Mouse (Mus musculus): ENCODE results near the gene Ank3.

Gene Ank3

GRCm38 (mm10) chr10:69829236-69829635 lies 430.7 kb downstream of the Ank3 start:
- DNase-seq (ENCODE audit: low spot score in 2 of 2) = no peak

GRCm38 (mm10) chr10:69831568-69831967 lies 433.0 kb downstream of the Ank3 start:
- no peak for DNase-seq (ENCODE audit: low spot score in 2 of 2)

GRCm38 (mm10) chr10:69832241-69832640 lies 433.7 kb downstream of the Ank3 start:
- DNase-seq (ENCODE audit: low spot score in 2 of 2) = no peak

GRCm38 (mm10) chr10:69832822-69833221 lies 434.2 kb downstream of the Ank3 start:
- DNase-seq (ENCODE audit: low spot score in 2 of 2) = no peak

- peak; percentile 28 to 52 for DNase-seq (ENCODE audit: low spot score in 2 of 2)
Observed at GRCm38 (mm10) chr10:69834700-69835099, 436.1 kb downstream of the Ank3 start.

GRCm38 (mm10) chr10:69845749-69846148 lies 447.2 kb downstream of the Ank3 start:
- peak; percentile 5 to 6 for DNase-seq (ENCODE audit: low spot score in 2 of 2)

GRCm38 (mm10) chr10:69852366-69853091 lies 454.0 kb downstream of the Ank3 start:
- DNase-seq (ENCODE audit: low spot score in 2 of 2) = no peak

GRCm38 (mm10) chr10:69854587-69855185 lies 456.1 kb downstream of the Ank3 start:
- no peak for DNase-seq (ENCODE audit: low spot score in 2 of 2)

GRCm38 (mm10) chr10:69858011-69858410 lies 459.4 kb downstream of the Ank3 start:
- DNase-seq (ENCODE audit: low spot score in 2 of 2) = no peak

- DNase-seq (ENCODE audit: low spot score in 2 of 2) = no peak
Observed at GRCm38 (mm10) chr10:69858897-69859605, 460.5 kb downstream of the Ank3 start.

- DNase-seq (ENCODE audit: low spot score in 2 of 2) = no peak
Observed at GRCm38 (mm10) chr10:69859848-69860479, 461.4 kb downstream of the Ank3 start.

GRCm38 (mm10) chr10:69862829-69863228 lies 464.3 kb downstream of the Ank3 start:
- DNase-seq (ENCODE audit: low spot score in 2 of 2) = no peak

GRCm38 (mm10) chr10:69870348-69870747 lies 471.8 kb downstream of the Ank3 start:
- peak; percentile 61 to 65 for DNase-seq (ENCODE audit: low spot score in 2 of 2)

GRCm38 (mm10) chr10:69870947-69871346 lies 472.4 kb downstream of the Ank3 start:
- DNase-seq (ENCODE audit: low spot score in 2 of 2) = no peak

GRCm38 (mm10) chr10:69872182-69872741 lies 473.7 kb downstream of the Ank3 start:
- DNase-seq (ENCODE audit: low spot score in 2 of 2) = peak; percentile 28 to 34

- peak; percentile 39 to 54 for DNase-seq (ENCODE audit: low spot score in 2 of 2)
Observed at GRCm38 (mm10) chr10:69872892-69873291, 474.3 kb downstream of the Ank3 start.

GRCm38 (mm10) chr10:69874806-69875205 lies 476.2 kb downstream of the Ank3 start:
- no peak for DNase-seq (ENCODE audit: low spot score in 2 of 2)

- no peak for DNase-seq (ENCODE audit: low spot score in 2 of 2)
Observed at GRCm38 (mm10) chr10:69883935-69884680, 485.5 kb downstream of the Ank3 start.

GRCm38 (mm10) chr10:69888399-69888798 lies 489.8 kb downstream of the Ank3 start:
- peak in 1 of 2 experiments; percentile 55 for DNase-seq (ENCODE audit: low spot score in 2 of 2)

GRCm38 (mm10) chr10:69889779-69890178 lies 491.2 kb downstream of the Ank3 start:
- DNase-seq (ENCODE audit: low spot score in 2 of 2) = no peak

GRCm38 (mm10) chr10:69890389-69890985 lies 491.9 kb downstream of the Ank3 start:
- DNase-seq (ENCODE audit: low spot score in 2 of 2) = no peak
